Mouse (Mus musculus) thymus, postnatal 10 days (tissue): Measurements from ENCODE around the gene Msi1.

ENCODE experiments used
- DNase-seq, 2 experiments: peaks; one replicate each; pipeline ENCODE4 v3.0.0; 2021; ENCODE audit warnings: low spot score in 2 of 2

Msi1 gene

GRCm38 (mm10) chr5:115434280-115434852 lies 5.0 kb downstream of the Msi1 start:
- DNase-seq, result no peak

GRCm38 (mm10) chr5:115434853-115435754 lies 5.7 kb downstream of the Msi1 start:
- no peak for DNase-seq

GRCm38 (mm10) chr5:115435755-115436379 lies 6.5 kb downstream of the Msi1 start:
- no peak for DNase-seq

DNA sequence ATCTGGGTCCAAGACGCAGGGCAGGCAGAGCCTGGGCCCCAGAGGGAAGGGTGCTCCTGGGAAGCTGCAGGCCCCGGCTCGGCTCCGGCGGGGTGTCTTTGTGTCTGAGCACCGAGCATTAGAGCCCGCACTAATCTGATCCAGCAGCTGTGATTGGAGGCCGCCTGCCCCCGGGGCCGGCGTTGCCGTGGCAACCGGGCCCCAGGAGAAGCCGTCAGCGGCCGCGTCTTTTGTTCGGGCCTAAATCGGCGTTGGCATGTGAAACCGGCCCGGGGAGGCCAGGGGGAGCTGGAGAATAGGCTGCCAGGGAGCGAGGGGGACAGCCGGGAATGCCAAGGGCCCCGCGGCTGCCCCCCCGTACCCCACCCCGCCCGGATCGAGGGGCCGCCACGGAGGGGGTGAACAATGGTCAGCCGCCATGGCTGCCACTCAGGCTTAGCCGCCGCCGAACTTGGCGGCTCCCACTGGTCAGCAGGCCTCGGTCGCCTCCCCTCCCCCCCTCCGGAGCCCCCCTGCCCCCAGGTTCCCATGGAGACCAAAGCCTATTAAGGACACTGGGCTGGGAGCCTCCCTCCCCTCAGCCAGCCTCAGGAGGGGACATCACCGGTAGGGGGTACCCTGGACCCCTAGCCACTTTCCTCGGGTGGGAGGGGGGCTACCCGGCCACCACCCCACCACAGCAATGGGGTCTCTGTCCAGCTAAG lies 7.2 kb downstream of the Msi1 start:
- DNase-seq, result no peak

- DNase-seq, result no peak
These were observed 8.0 kb downstream of the Msi1 start for GRCm38 (mm10) chr5:115437242-115437944.

- DNase-seq, result no peak
These were observed 8.5 kb downstream of the Msi1 start for GRCm38 (mm10) chr5:115437945-115438315.

DNA sequence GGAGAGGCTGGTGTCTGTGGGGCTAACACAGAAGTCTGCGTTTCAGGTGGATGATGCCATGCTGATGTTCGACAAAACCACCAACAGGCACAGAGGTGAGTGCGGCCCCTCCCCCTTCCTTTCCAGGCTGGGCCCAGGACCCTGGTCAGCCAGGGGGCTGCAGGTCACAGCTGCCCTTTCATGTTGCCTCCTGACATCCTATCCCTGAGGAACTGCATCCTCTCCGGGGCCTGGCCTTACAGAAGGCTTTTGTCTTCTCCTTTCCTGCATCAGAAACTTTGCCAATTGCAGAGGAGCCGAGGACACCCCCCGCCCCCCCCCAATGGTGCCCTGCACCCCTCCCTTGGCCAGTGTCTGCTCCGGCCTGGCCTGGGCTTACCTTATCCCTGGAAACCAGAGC lies 9.3 kb downstream of the Msi1 start:
- no peak for DNase-seq

- peak; percentile 9 to 68 for DNase-seq
These were observed 11.9 kb downstream of the Msi1 start for GRCm38 (mm10) chr5:115441205-115441849.

- DNase-seq, result peak in 1 of 2 experiments; percentile 31
These were observed 13.3 kb downstream of the Msi1 start for GRCm38 (mm10) chr5:115442663-115443062.

DNA sequence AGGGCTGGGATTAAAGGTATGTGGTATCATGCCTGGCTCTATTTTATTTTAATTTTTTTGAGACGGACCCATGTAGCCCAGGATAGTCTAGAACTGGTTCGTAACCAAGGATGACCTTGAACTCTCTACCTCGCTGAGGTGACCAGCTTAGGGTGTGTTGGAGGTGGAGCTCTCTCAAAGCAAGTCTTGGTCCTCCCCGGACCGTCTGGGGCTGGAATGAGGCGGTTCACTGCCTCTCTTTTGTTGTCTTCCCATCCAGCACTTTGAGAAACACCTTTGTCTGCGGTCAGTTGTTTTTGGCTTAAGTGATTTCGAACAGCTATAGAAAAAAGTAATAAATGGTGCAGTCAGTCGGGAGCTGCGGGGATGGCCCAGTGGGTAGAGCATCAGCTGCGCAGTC lies 14.7 kb downstream of the Msi1 start:
- DNase-seq, result no peak

DNA sequence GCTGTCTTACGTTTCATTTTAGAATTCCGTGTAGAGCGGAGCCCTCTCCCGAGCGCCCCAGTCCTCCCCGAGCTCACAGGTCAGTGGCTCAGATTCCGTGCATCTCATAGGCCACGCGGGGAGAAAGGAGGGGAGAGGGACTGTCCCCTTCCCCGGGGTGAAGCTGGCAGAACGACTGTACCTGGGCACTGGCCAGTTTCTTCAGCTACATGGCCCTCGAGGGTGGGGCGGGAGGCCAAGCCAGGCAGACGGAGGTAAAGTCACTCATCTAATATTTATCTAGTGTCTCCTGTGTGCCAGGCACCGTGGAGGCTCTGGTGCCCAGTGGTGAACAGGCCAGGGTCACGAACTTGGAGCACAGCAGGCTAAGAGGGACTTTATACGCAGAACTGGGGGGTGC lies 17.7 kb downstream of the Msi1 start:
- no peak for DNase-seq

DNA sequence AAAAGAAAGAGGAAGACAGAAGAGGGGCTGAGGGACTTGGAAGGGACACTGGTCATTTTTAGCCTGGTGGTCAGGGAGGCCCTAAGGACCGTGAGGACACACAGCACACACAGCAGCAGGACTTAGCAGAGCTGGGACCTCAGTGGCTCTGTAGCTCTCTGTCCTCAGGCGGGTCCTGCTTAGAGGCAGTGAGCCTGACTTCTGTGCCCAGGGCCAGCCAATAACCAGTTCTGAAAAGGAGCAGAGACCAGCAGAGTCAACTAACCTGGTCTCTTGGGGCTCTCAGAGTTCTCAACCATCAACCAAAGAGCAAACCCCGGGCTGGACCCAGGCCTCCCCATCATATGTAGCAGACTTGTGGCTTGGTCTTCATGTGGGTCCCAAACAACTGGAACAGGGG lies 19.8 kb downstream of the Msi1 start:
- DNase-seq, result no peak

- no peak for DNase-seq
These were observed 21.3 kb downstream of the Msi1 start for GRCm38 (mm10) chr5:115450410-115451317.

DNA sequence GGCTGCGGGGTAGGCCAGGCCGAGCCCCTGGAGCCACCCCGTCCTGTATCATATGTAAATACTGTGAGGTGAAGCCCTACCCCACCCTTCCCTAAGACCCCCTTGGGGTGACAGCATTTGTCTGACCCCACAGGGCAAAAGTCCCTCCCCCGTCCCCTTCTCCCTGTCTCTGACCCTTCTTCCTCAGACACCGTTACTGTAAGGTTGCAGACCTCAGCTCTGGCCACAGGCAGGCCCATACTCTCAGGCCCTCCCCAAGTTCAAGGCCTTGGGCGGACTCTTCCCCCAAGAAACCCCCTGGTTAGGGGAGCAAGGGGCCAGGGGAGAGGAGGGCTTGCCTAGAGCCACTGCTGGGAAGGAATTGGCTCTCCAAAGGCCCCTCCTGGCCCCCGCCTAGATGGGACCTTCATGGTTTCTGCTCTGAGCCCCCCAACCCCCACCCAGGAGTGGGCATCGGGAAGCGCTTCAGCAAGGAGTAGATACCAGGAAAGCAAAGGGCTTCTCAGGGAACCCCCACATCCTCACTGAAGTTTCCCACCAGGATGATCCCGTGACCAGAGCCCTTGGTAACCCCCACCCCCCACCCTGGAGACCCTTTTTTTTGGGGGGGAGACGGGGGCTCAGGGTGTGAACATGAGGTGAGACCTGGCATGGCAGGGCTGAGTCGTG lies 25.2 kb downstream of the Msi1 start:
- DNase-seq, result no peak

DNA sequence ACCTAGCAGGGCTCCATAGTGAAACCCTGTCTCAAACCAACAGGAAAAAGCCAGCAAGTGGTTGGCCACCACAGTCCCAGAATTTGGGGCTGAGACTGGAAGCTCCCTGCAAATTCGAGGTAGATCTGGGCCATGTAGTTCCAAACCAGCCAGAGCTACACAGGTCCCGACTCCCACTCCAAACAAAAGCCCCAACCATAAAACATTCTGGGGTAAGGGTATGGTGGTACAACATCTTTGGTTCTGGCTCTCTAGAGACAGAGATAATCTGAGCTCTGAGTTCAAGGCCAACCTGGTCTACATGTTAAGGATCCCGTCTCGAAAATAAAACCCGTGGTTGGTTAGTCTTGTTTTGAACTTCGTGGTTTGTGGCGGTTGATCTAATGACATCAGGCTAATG lies 26.4 kb downstream of the Msi1 start:
- DNase-seq, result no peak

DNA sequence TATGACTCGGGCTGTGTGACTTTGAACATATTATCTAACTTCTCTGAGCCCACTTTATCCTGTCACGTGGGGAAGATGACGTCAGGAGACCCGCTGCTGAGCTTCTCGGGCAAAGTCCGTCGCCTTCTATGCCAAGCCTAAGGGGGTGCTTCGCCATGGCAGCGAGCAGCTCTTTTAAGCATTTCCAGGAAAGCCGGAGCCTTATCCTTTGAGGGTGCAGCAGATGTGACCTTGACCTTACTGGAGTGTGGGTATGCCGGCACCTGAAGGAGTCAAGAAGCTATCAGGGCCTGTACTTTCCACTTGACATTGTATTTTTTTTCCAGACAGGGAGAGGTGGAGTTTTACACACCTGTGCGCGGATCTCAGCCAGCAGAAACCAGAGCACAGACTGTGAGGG lies 29.5 kb downstream of the Msi1 start:
- no peak for DNase-seq

DNA sequence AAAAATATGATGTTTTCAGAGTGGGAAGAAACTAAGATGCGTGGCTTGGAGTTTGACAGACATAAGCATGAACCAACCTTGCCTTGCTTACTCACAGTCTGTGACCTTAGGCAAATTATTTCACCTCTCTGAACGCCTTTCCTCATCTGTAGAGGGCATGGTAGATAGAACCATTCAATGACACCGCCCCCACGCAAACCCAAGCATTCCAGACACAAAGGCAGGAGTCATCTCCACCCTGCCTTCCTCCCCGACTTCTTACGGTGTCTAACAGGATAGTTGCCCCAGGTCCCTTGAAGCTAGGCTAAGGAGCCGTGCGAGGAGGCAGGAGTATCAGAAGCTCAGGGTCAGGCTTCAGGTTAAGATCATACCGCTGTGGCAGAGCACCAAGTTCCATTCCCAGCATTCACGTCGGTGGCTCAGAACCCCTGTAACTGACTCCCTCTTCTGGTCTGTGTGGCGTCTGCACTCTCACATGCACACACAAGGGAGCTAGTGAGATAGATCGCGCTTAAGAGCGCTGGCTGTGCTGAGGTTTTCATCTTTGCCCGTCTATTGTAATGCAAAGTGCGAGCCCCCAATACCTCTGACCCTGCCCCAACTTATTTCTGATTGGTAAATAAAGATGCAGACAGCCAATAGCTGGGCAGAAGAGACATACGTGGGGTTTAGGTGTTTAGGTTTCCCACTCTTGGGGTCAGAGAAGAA lies 35.2 kb downstream of the Msi1 start:
- DNase-seq, result no peak

- no peak for DNase-seq
These were observed 36.4 kb downstream of the Msi1 start, which contains the start of gene Pla2g1b for GRCm38 (mm10) chr5:115465642-115466420. TSS of gene Pla2g1b (plus strand) at chr5:115466262.
